Mouse (Mus musculus): ENCODE measurements around the gene Galnt18.

Gene Galnt18

GRCm38 (mm10) chr7:111771251-111771801, 8.5 kb downstream of the Galnt18 start:
- DNase-seq (ENCODE audit: low spot score): no peak

- DNase-seq (ENCODE audit: low spot score): no peak
Observed at GRCm38 (mm10) chr7:111770585-111770984, 9.2 kb downstream of the Galnt18 start.

- no peak for DNase-seq (ENCODE audit: low spot score)
Observed at GRCm38 (mm10) chr7:111766145-111766767, 13.5 kb downstream of the Galnt18 start.

- DNase-seq (ENCODE audit: low spot score): peak; percentile 63
Observed at GRCm38 (mm10) chr7:111762754-111763153, 17.0 kb downstream of the Galnt18 start.

- no peak for DNase-seq (ENCODE audit: low spot score)
Observed at GRCm38 (mm10) chr7:111748571-111749071, 31.2 kb downstream of the Galnt18 start.

- DNase-seq (ENCODE audit: low spot score): no peak
Observed at GRCm38 (mm10) chr7:111744770-111745169, 35.0 kb downstream of the Galnt18 start.

GRCm38 (mm10) chr7:111741595-111741994, 38.2 kb downstream of the Galnt18 start:
- no peak for DNase-seq (ENCODE audit: low spot score)

- peak; percentile 49 for DNase-seq (ENCODE audit: low spot score)
Observed at GRCm38 (mm10) chr7:111740091-111740490, 39.7 kb downstream of the Galnt18 start.

- DNase-seq (ENCODE audit: low spot score): peak; percentile 49
Observed at GRCm38 (mm10) chr7:111739371-111739765, 40.4 kb downstream of the Galnt18 start.

- peak; percentile 26 for DNase-seq (ENCODE audit: low spot score)
Observed at GRCm38 (mm10) chr7:111738456-111739370, 41.1 kb downstream of the Galnt18 start.

- no peak for DNase-seq (ENCODE audit: low spot score)
Observed at GRCm38 (mm10) chr7:111737426-111737825, 42.4 kb downstream of the Galnt18 start.

- DNase-seq (ENCODE audit: low spot score): no peak
Observed at GRCm38 (mm10) chr7:111736365-111736764, 43.4 kb downstream of the Galnt18 start.

- DNase-seq (ENCODE audit: low spot score): peak; percentile 13
Observed at GRCm38 (mm10) chr7:111730346-111731269, 49.2 kb downstream of the Galnt18 start.

GRCm38 (mm10) chr7:111726928-111727327, 52.8 kb downstream of the Galnt18 start:
- DNase-seq (ENCODE audit: low spot score): no peak

GRCm38 (mm10) chr7:111724730-111725129, 55.0 kb downstream of the Galnt18 start:
- DNase-seq (ENCODE audit: low spot score): no peak

GRCm38 (mm10) chr7:111724004-111724403, 55.8 kb downstream of the Galnt18 start:
- no peak for DNase-seq (ENCODE audit: low spot score)

- DNase-seq (ENCODE audit: low spot score): no peak
Observed at GRCm38 (mm10) chr7:111721308-111721698, 58.5 kb downstream of the Galnt18 start.

GRCm38 (mm10) chr7:111720511-111721307, 59.1 kb downstream of the Galnt18 start:
- no peak for DNase-seq (ENCODE audit: low spot score)

GRCm38 (mm10) chr7:111718900-111719299, 60.9 kb downstream of the Galnt18 start:
- DNase-seq (ENCODE audit: low spot score): no peak

- no peak for DNase-seq (ENCODE audit: low spot score)
Observed at GRCm38 (mm10) chr7:111714639-111715360, 65.0 kb downstream of the Galnt18 start.

Data from retina, embryonic 14.5 days (tissue).